Mouse (Mus musculus): ENCODE data around the gene Abcg1. TPM values are rescaled to one million over a fixed set of nuclear protein-coding genes. Genes with fewer than 3 reads are reported as not detected.

Abcg1 gene
- polyA plus RNA-seq, 1 experiment from 2014 or later = 18.5 TPM

DNA sequence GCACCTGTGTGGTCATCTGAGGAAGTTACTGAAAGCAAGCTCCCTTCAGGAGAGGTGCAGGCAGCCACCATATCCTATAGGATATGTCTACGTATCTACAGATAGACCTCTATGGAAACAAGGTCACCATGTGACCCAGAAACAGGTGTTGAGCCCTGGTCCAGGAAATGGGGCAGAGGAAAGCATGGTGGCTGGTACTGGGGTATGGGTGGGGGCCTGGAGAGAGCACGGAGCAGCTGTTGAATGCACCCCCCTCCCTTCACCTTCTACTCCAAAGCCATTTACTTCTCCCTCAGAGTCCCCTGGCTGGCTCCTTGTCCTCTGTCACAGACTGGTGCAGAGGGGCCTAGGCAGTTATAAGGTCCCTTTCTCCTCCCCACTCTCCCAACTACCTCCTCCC is 106.3 kb downstream of the Abcg1 start:
- no peak for ATAC-seq (ENCODE audit: low FRiP score)
- Histone ChIP-seq H3K4me2 (no peak overlapping the region), H3K9me3 (replicated peaks) (no peaks in the 10 kb centered on the region), H3K9ac (replicated peaks) (no peak overlapping the region), H3K27ac (replicated peaks) (no peak overlapping the region), H3K4me1 (no peaks in the 10 kb centered on the region), H3K4me3 (replicated peaks) (no peak overlapping the region), H3K27me3 (replicated peaks) (no peaks in the 10 kb centered on the region), H3K36me3 (no peaks in the 10 kb centered on the region)
- 80% methylated on average over 2 of the region's 2 CpGs for WGBS

DNA sequence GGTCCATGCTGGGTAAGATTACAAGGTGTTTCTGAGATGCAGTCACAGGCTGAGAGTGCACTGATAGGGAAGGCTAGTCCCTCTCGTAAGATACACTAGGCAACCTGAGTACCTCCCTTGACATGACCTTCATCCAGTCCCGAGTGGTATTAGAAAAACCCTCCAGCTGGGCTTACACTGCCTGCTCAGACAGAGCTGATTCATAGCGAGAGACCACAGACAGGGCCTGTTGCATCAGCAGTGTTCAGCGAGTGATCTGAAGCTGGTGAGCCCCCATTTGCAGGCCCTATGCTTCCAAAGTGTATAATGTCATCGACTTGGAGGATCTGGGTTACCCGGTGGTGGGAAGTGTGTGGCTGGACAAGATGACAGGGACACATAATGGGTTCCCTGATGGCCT is 107.7 kb downstream of the Abcg1 start, which contains the start of gene Tff1:
Gene Tff1 (minus strand): TSS at position 151 of the 400 bp plus-strand sequence.
- Histone ChIP-seq H3K9ac (replicated peaks) (no peak within 1 kb of the TSS), H3K27me3 (replicated peaks) (no peaks in the 10 kb centered on the region), H3K36me3 (no peaks in the 10 kb centered on the region), H3K9me3 (replicated peaks) (no peaks in the 10 kb centered on the region), H3K27ac (replicated peaks) (no peak within 1 kb of the TSS), H3K4me1 (no peaks in the 10 kb centered on the region), H3K4me2 (no peak within 1 kb of the TSS), H3K4me3 (replicated peaks) (no peak within 1 kb of the TSS)
- WGBS = 91% methylated on average over 6 of the region's 6 CpGs
- ATAC-seq (ENCODE audit: low FRiP score) = no peak

Other genes starting within 250 kb of the Abcg1 start
- gene Glp1r, start 155.9 kb upstream of the Abcg1 start, polyA plus RNA-seq (2015; fragmentation: Nextera tagmentation; extraction: Ambion mirVana) = 1.0 and 1.2 TPM in 2 replicates
- 0.03 and 3.0 TPM in 2 replicates for gene Umodl1, start 103.0 kb upstream of the Abcg1 start, polyA plus RNA-seq (2015; fragmentation: Nextera tagmentation; extraction: Ambion mirVana)
- 3.2 and 32.6 TPM in 2 replicates for gene Tff3, start 72.0 kb downstream of the Abcg1 start, polyA plus RNA-seq (2015; fragmentation: Nextera tagmentation; extraction: Ambion mirVana)
- not detected in 2 replicates for gene Tff2, start 86.6 kb downstream of the Abcg1 start, polyA plus RNA-seq (2015; fragmentation: Nextera tagmentation; extraction: Ambion mirVana)
- gene Tff1, start 107.6 kb downstream of the Abcg1 start, polyA plus RNA-seq (2015; fragmentation: Nextera tagmentation; extraction: Ambion mirVana) = 4.6 TPM in 1 of 2 replicates, not detected in the other
- 0.06 TPM in 1 of 2 replicates, not detected in the other for gene Tmprss3, start 141.3 kb downstream of the Abcg1 start, polyA plus RNA-seq (2015; fragmentation: Nextera tagmentation; extraction: Ambion mirVana)
- 7.3 TPM in 1 of 2 replicates, not detected in the other for gene Ubash3a, start 150.2 kb downstream of the Abcg1 start, polyA plus RNA-seq (2015; fragmentation: Nextera tagmentation; extraction: Ambion mirVana)
- 3.4 and 3.9 TPM in 2 replicates for gene Rsph1, start 219.7 kb downstream of the Abcg1 start, polyA plus RNA-seq (2015; fragmentation: Nextera tagmentation; extraction: Ambion mirVana)
- 9.0 and 10.9 TPM in 2 replicates for gene Slc37a1, start 229.1 kb downstream of the Abcg1 start, polyA plus RNA-seq (2015; fragmentation: Nextera tagmentation; extraction: Ambion mirVana)

Data from neural tube, embryonic 15.5 days (tissue).